Mouse (Mus musculus) liver, adult 2 months (tissue): Measurements from ENCODE around the gene Il18rap. TPM values are rescaled to one million over a fixed set of nuclear protein-coding genes. Genes with fewer than 3 reads are reported as not detected.
A peak's percentile ranks its signal among the peaks of the same experiment; 100 is the strongest.

ENCODE experiments used
- DNase-seq: peaks from one replicate; pipeline ENCODE4 v3.0.0-alpha.2; 2011; ENCODE audit warnings: low read depth, low spot score; ENCODE audit errors: extremely low read depth
- H3K27ac ChIP-seq: fragments of 200-500 bp; replicated peaks from 2 replicates; pipeline ENCODE4 v1.5.1; 2012; ENCODE audit warnings: low read depth, mild to moderate bottlenecking, control low read depth, inconsistent platforms, low read length; ENCODE audit not compliant: insufficient read depth
- H3K27me3 ChIP-seq: fragments of 200-500 bp; 2 replicates; pipeline ENCODE4 v1.6.1; 2012; ENCODE audit warnings: mild to moderate bottlenecking, moderate library complexity, low read length, inconsistent platforms; ENCODE audit not compliant: control insufficient read depth, insufficient read depth
- H3K36me3 ChIP-seq: fragments of 200-500 bp; 2 replicates; pipeline ENCODE4 v1.6.1; 2012; ENCODE audit warnings: low read length, inconsistent platforms; ENCODE audit not compliant: control insufficient read depth, insufficient read depth
- H3K4me1 ChIP-seq: fragments of 200-500 bp; 2 replicates; pipeline ENCODE4 v1.6.1; 2011; ENCODE audit warnings: low read length; ENCODE audit not compliant: control insufficient read depth, insufficient read depth
- H3K4me3 ChIP-seq: fragments of 200-500 bp; 2 replicates; pipeline ENCODE4 v1.5.1; 2011; ENCODE audit warnings: low read depth, mild to moderate bottlenecking, control low read depth, low read length, moderate library complexity; ENCODE audit not compliant: insufficient read depth
- H3K79me2 ChIP-seq: fragments of 200-500 bp; 2 replicates; pipeline ENCODE4 v1.6.1; 2012; ENCODE audit warnings: inconsistent platforms, mild to moderate bottlenecking, low read length, moderate library complexity; ENCODE audit not compliant: control insufficient read depth, insufficient read depth
- H3K9ac ChIP-seq: fragments of 200-500 bp; 2 replicates; pipeline ENCODE4 v1.6.1; 2012; ENCODE audit warnings: low read depth, mild to moderate bottlenecking, control low read depth, inconsistent platforms, low read length
- CTCF ChIP-seq: fragments of 200-500 bp; IDR thresholded peaks from 2 replicates; pipeline ENCODE4 v1.5.1; 2011; ENCODE audit warnings: low read depth, low read length, control low read depth
- POLR2A ChIP-seq: fragments of 200-500 bp; IDR thresholded peaks from 2 replicates; pipeline ENCODE4 v1.6.1; 2011; ENCODE audit warnings: low read length, control low read depth; ENCODE audit not compliant: insufficient read depth; ENCODE audit errors: extremely low read depth
- WGBS: fragments of 180-500 bp; shearing (Covaris S2); methylation state at CpG from one replicate; pipeline ENCODE4 v1.1.7; 2018; 5-methylcytosine and 5-hydroxymethylcytosine counted together
- polyA plus RNA-seq: library from polyadenylated mRNA; depleted of rRNA; stranded (reverse); fragments of >200 nt; gene quantifications from 2 replicates; pipeline ENCODE4 v1.2.3, GENCODE M21; 2012
- total RNA-seq: library from RNA; depleted of rRNA; stranded (reverse); fragments of >200 nt; gene quantifications from 2 replicates; pipeline ENCODE4 v1.2.3, GENCODE M21; 2014

The Il18rap gene
- total and polyA plus RNA-seq, 2 experiments: 0.05 to 0.09 TPM

DNA sequence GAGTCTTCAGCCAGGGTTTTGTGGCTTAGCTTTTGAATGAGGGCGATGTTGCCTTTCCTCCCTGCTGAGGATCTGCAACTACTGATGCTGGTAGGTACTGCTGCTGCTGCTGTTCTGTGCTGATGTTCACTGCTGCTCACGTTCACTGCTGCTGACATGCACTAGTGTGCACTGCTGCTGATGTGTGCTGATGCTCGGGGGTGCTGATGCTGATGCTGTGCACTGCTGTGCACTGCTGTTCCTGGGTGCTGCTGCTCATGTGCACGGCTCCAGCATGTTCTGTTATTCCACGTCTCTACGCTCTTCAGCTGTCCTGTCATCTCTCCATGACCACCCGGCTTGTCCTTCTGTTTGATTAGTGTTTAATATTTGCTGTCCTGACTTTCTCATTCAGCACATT lies 7.8 kb downstream of the Il18rap start:
- WGBS: 84% methylated on average over 7 of the region's 7 CpGs
- TF ChIP-seq CTCF: no peak
- no peak for TF ChIP-seq POLR2A

DNA sequence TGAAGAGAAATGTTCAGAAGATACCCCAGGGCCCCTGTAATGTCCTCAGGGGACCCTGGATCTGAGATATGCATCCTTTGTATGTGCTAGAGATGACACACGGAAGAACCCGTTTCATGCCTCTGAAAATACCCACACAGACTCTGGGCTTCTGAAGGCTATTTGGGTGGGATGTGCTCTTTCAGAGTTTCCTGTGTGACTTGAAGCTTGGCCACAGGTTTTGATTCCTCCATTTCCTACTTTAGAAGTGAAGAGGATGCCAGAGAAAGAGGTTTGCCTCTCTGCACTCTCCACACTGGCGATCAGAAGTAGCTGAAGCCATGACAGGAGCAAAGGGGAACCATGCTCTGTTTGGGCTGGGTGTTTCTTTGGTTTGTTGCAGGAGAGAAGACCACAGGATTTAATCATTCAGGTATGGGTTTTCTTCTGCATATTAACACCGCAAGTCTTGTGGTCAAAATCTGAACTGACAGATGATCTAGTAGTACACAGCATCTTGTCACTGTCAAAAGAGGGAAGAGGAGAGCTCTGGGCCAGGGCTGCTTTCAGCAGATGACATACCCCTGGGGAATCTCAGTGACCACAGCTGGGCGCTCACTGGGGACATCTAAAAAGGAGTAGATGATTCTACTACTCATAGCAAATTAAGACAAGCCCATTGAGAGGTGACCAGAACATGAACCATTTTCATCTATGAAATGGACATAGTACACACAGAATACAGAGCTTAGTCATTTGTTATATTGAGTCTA lies 9.0 kb downstream of the Il18rap start:
- no peaks in the 10 kb centered on the region for H3K4me1 ChIP-seq
- DNase-seq: no peak
- no peaks in the 10 kb centered on the region for H3K36me3 ChIP-seq
- TF ChIP-seq POLR2A: no peak
- no peak for TF ChIP-seq CTCF
- WGBS: 85% methylated on average over 5 of the region's 5 CpGs
- no peak overlapping the region for H3K4me3 ChIP-seq
- no peaks in the 10 kb centered on the region for H3K27me3 ChIP-seq
- H3K9ac ChIP-seq: no peak overlapping the region
- no peak overlapping the region for H3K27ac ChIP-seq
- no peaks in the 10 kb centered on the region for H3K79me2 ChIP-seq

More for the DNA sequence above, 7.8 kb downstream of the Il18rap start:
- Histone ChIP-seq H3K4me3 (no peak overlapping the region), H3K4me1 (no peaks in the 10 kb centered on the region), H3K27me3 (no peaks in the 10 kb centered on the region), H3K27ac (no peak overlapping the region), H3K36me3 (no peaks in the 10 kb centered on the region), H3K9ac (no peak overlapping the region), H3K79me2 (no peaks in the 10 kb centered on the region)
- DNase-seq: no peak

DNA sequence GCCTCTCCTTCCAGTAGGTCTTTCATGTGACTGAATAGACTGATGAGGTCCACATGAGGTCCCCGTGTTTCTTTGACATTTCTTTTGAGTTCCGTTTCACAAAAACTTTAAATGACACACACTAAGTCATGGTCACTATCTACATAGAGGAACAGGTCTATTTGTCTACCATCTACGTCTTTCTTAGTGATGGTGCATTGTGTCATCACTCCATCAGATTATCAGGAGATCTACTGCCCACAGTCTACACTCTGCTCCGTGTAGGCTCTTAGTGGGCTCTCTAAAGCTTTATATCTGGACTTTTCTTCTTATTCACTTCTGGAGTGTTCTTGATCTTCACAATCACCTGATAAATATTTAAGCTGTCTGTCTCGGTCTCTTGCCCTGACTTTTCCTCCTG lies 14.1 kb downstream of the Il18rap start:
- H3K36me3 ChIP-seq: no peaks in the 10 kb centered on the region
- WGBS: 79% methylated on average over 5 of the region's 5 CpGs
- H3K9ac ChIP-seq: no peak overlapping the region
- TF ChIP-seq POLR2A (no peak), CTCF (no peak)
- no peak overlapping the region for H3K27ac ChIP-seq
- DNase-seq: no peak
- no peaks in the 10 kb centered on the region for H3K27me3 ChIP-seq
- no peaks in the 10 kb centered on the region for H3K4me1 ChIP-seq
- no peak overlapping the region for H3K4me3 ChIP-seq
- no peaks in the 10 kb centered on the region for H3K79me2 ChIP-seq

DNA sequence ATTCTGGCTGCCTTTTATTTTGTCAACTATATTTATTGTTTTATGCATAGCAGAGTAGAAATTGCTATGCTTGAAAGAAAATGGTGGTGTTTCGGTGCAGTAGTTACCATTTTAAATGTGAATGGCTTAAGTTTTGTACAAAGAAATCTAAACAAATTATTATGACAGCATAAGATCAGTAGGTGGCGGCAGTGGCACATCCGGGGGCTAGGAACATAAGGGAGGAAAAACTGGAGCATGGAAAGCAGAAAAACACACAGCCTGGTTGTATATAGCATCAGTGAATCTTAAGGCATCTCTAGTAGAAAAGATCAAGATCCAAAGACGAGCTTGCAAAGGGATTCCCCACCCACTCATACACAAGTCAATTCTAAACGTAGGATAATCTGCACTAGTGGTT lies 22.4 kb downstream of the Il18rap start:
- H3K36me3 ChIP-seq: no peaks in the 10 kb centered on the region
- DNase-seq: no peak
- no peak overlapping the region for H3K27ac ChIP-seq
- TF ChIP-seq CTCF (no peak), POLR2A (no peak)
- no peaks in the 10 kb centered on the region for H3K4me1 ChIP-seq
- 78% methylated on average over 5 of the region's 5 CpGs for WGBS
- no peaks in the 10 kb centered on the region for H3K27me3 ChIP-seq
- no peaks in the 10 kb centered on the region for H3K79me2 ChIP-seq
- H3K9ac ChIP-seq: no peak overlapping the region
- no peak overlapping the region for H3K4me3 ChIP-seq

DNA sequence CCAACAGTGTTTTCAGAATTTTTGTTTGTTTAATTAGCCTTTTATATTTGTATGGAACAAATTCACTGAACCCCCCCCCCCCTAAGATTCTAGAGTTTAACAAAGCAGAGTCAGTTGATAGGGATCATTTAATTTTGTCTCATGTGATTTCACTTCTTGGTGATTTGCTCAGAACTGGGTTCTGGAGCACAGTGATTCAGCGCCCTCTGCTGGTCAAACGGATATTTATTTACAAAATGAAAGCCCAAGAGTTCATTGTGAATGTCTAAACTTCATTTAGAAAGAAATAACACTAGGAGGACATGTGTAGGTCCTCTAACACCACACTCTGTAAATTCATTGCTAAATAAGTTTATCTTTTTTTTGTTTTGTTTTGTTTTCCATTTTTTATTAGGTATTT lies 29.5 kb downstream of the Il18rap start:
- Histone ChIP-seq H3K4me1 (no peaks in the 10 kb centered on the region), H3K36me3 (no peaks in the 10 kb centered on the region), H3K27ac (no peak overlapping the region), H3K4me3 (no peak overlapping the region), H3K79me2 (no peaks in the 10 kb centered on the region), H3K9ac (no peak overlapping the region), H3K27me3 (no peaks in the 10 kb centered on the region)
- WGBS: 0% methylated on average over 2 of the region's 2 CpGs
- DNase-seq: peak; percentile 43
- peak; percentile 57 for TF ChIP-seq CTCF
- TF ChIP-seq POLR2A: no peak

DNA sequence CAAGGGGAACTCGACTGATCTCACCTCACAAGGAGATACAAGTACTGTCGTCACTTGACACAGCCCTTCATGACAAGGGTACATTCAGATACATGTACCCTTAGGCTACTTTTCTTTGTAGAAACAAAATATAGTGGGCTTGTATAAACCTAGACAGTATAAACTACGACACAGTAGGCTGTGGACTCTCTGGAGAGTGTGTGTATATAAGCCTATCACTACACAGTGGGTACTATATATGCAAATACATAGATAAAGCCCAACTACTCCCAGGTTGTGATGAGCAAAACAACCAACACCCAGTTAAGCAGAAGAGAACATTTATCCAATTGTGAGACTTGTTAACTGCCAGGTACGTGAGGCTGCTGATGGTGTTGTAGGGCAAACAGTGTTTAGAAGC lies 31.5 kb downstream of the Il18rap start:
- no peak for DNase-seq
- Histone ChIP-seq H3K9ac (no peak overlapping the region), H3K4me3 (no peak overlapping the region), H3K79me2 (no peaks in the 10 kb centered on the region), H3K27ac (no peak overlapping the region), H3K4me1 (no peaks in the 10 kb centered on the region), H3K36me3 (no peaks in the 10 kb centered on the region), H3K27me3 (no peaks in the 10 kb centered on the region)
- 58% methylated on average over 4 of the region's 4 CpGs for WGBS
- TF ChIP-seq CTCF (no peak), POLR2A (no peak)
